Mouse (Mus musculus): ENCODE results near the gene Xab2. TPM values are rescaled to one million over a fixed set of nuclear protein-coding genes. Genes with fewer than 3 reads are reported as not detected.

The Xab2 gene
- polyA plus RNA-seq, 1 experiment from 2014 or later, result 36.8 TPM

- Histone ChIP-seq H3K4me2 (ENCODE audit: low read depth, low read length) (no peak overlapping the region), H3K4me3 (ENCODE audit: low read length) (no peak overlapping the region), H3K36me3 (ENCODE audit: control insufficient read depth, insufficient read depth) (no peaks in the 10 kb centered on the region), H3K27ac (ENCODE audit: low read length) (no peak overlapping the region), H3K9me3 (replicated peaks; ENCODE audit: control insufficient read depth, low read length) (no peaks in the 10 kb centered on the region), H3K4me1 (ENCODE audit: control insufficient read depth, insufficient read depth, low read length) (peaks cover 8% of the 10 kb centered on the region), H3K9ac (ENCODE audit: low read length) (no peak overlapping the region), H3K27me3 (ENCODE audit: control insufficient read depth, insufficient read depth, low read length) (no peaks in the 10 kb centered on the region)
- no peak for ATAC-seq (replicated peaks; ENCODE audit: extremely low read depth, insufficient read depth, low FRiP score)
- 46% methylated on average over 5 of the region's 5 CpGs for WGBS
Measured at GRCm38 (mm10) chr8:3626971-3627370, 5.9 kb upstream of the Xab2 start.

GRCm38 (mm10) chr8:3625445-3625844, 4.3 kb upstream of the Xab2 start, which contains the start of gene Pcp2:
Pcp2 (minus strand) TSS chr8:3625545.
- H3K27ac ChIP-seq (ENCODE audit: low read length), result no peak within 1 kb of the TSS
- H3K4me3 ChIP-seq (ENCODE audit: low read length), result no peak within 1 kb of the TSS
- 68% methylated on average over 1 of the region's 1 CpGs for WGBS
- no peak within 1 kb of the TSS for H3K4me2 ChIP-seq (ENCODE audit: low read depth, low read length)
- H3K4me1 ChIP-seq (ENCODE audit: control insufficient read depth, insufficient read depth, low read length), result peaks cover 13% of the 10 kb centered on the region
- H3K9ac ChIP-seq (ENCODE audit: low read length), result no peak within 1 kb of the TSS
- H3K27me3 ChIP-seq (ENCODE audit: control insufficient read depth, insufficient read depth, low read length), result no peaks in the 10 kb centered on the region
- H3K9me3 ChIP-seq (replicated peaks; ENCODE audit: control insufficient read depth, low read length), result no peaks in the 10 kb centered on the region
- ATAC-seq (replicated peaks; ENCODE audit: extremely low read depth, insufficient read depth, low FRiP score), result no peak
- H3K36me3 ChIP-seq (ENCODE audit: control insufficient read depth, insufficient read depth), result no peaks in the 10 kb centered on the region

- Histone ChIP-seq H3K27ac (ENCODE audit: low read length) (no peak overlapping the region), H3K9ac (ENCODE audit: low read length) (no peak overlapping the region), H3K36me3 (ENCODE audit: control insufficient read depth, insufficient read depth) (peaks cover 14% of the 10 kb centered on the region), H3K4me2 (ENCODE audit: low read depth, low read length) (peak overlapping the region; percentile 92), H3K4me3 (ENCODE audit: low read length) (peak overlapping the region; percentile 92), H3K9me3 (replicated peaks; ENCODE audit: control insufficient read depth, low read length) (no peaks in the 10 kb centered on the region), H3K4me1 (ENCODE audit: control insufficient read depth, insufficient read depth, low read length) (peaks cover 16% of the 10 kb centered on the region), H3K27me3 (ENCODE audit: control insufficient read depth, insufficient read depth, low read length) (no peaks in the 10 kb centered on the region)
- WGBS, result 59% methylated on average over 8 of the region's 8 CpGs
- no peak for ATAC-seq (replicated peaks; ENCODE audit: extremely low read depth, insufficient read depth, low FRiP score)
Measured at GRCm38 (mm10) chr8:3622119-3622518, 1.0 kb upstream of the Xab2 start.

- Histone ChIP-seq H3K4me2 (ENCODE audit: low read depth, low read length) (no peak overlapping the region), H3K36me3 (ENCODE audit: control insufficient read depth, insufficient read depth) (peaks cover 50% of the 10 kb centered on the region), H3K27ac (ENCODE audit: low read length) (no peak overlapping the region), H3K27me3 (ENCODE audit: control insufficient read depth, insufficient read depth, low read length) (no peaks in the 10 kb centered on the region), H3K9ac (ENCODE audit: low read length) (no peak overlapping the region), H3K4me1 (ENCODE audit: control insufficient read depth, insufficient read depth, low read length) (peaks cover 15% of the 10 kb centered on the region; the same call in 1 of the 2 replicates), H3K4me3 (ENCODE audit: low read length) (no peak overlapping the region), H3K9me3 (replicated peaks; ENCODE audit: control insufficient read depth, low read length) (no peaks in the 10 kb centered on the region)
- ATAC-seq (replicated peaks; ENCODE audit: extremely low read depth, insufficient read depth, low FRiP score), result no peak
- WGBS, result 84% methylated on average over 6 of the region's 6 CpGs
Measured at GRCm38 (mm10) chr8:3609816-3610150, 11.3 kb downstream of the Xab2 start.

GRCm38 (mm10) chr8:3609046-3609815, 11.9 kb downstream of the Xab2 start:
- no peaks in the 10 kb centered on the region for H3K9me3 ChIP-seq (replicated peaks; ENCODE audit: control insufficient read depth, low read length)
- no peaks in the 10 kb centered on the region for H3K27me3 ChIP-seq (ENCODE audit: control insufficient read depth, insufficient read depth, low read length)
- H3K27ac ChIP-seq (ENCODE audit: low read length), result no peak overlapping the region
- H3K4me1 ChIP-seq (ENCODE audit: control insufficient read depth, insufficient read depth, low read length), result peaks cover 15% of the 10 kb centered on the region; the same call in 1 of the 2 replicates
- WGBS, result 65% methylated on average over 12 of the region's 12 CpGs
- H3K4me3 ChIP-seq (ENCODE audit: low read length), result no peak overlapping the region
- H3K4me2 ChIP-seq (ENCODE audit: low read depth, low read length), result no peak overlapping the region
- peaks cover 44% of the 10 kb centered on the region for H3K36me3 ChIP-seq (ENCODE audit: control insufficient read depth, insufficient read depth)
- no peak for ATAC-seq (replicated peaks; ENCODE audit: extremely low read depth, insufficient read depth, low FRiP score)
- no peak overlapping the region for H3K9ac ChIP-seq (ENCODE audit: low read length)

GRCm38 (mm10) chr8:3607822-3608221, 13.3 kb downstream of the Xab2 start:
- WGBS, result 94% methylated on average over 7 of the region's 7 CpGs
- Histone ChIP-seq H3K27me3 (ENCODE audit: control insufficient read depth, insufficient read depth, low read length) (no peaks in the 10 kb centered on the region), H3K4me3 (ENCODE audit: low read length) (no peak overlapping the region), H3K36me3 (ENCODE audit: control insufficient read depth, insufficient read depth) (peaks cover 32% of the 10 kb centered on the region), H3K4me2 (ENCODE audit: low read depth, low read length) (no peak overlapping the region), H3K9ac (ENCODE audit: low read length) (no peak overlapping the region), H3K27ac (ENCODE audit: low read length) (no peak overlapping the region), H3K4me1 (ENCODE audit: control insufficient read depth, insufficient read depth, low read length) (peaks cover 15% of the 10 kb centered on the region; the same call in 1 of the 2 replicates), H3K9me3 (replicated peaks; ENCODE audit: control insufficient read depth, low read length) (no peaks in the 10 kb centered on the region)
- no peak for ATAC-seq (replicated peaks; ENCODE audit: extremely low read depth, insufficient read depth, low FRiP score)

GRCm38 (mm10) chr8:3606593-3606992, 14.5 kb downstream of the Xab2 start:
- Histone ChIP-seq H3K9me3 (replicated peaks; ENCODE audit: control insufficient read depth, low read length) (no peaks in the 10 kb centered on the region), H3K4me1 (ENCODE audit: control insufficient read depth, insufficient read depth, low read length) (peaks cover 15% of the 10 kb centered on the region; the same call in 1 of the 2 replicates), H3K27ac (ENCODE audit: low read length) (no peak overlapping the region), H3K27me3 (ENCODE audit: control insufficient read depth, insufficient read depth, low read length) (no peaks in the 10 kb centered on the region), H3K9ac (ENCODE audit: low read length) (no peak overlapping the region), H3K4me2 (ENCODE audit: low read depth, low read length) (peak overlapping the region; percentile 29), H3K36me3 (ENCODE audit: control insufficient read depth, insufficient read depth) (peaks cover 22% of the 10 kb centered on the region), H3K4me3 (ENCODE audit: low read length) (no peak overlapping the region)
- WGBS, result 44% methylated on average over 16 of the region's 16 CpGs
- peak; percentile 57 for ATAC-seq (replicated peaks; ENCODE audit: extremely low read depth, insufficient read depth, low FRiP score)

GRCm38 (mm10) chr8:3603439-3603838, 17.7 kb downstream of the Xab2 start:
- 60% methylated on average over 13 of the region's 13 CpGs for WGBS
- Histone ChIP-seq H3K4me1 (ENCODE audit: control insufficient read depth, insufficient read depth, low read length) (peaks cover 10% of the 10 kb centered on the region; the same call in 1 of the 2 replicates), H3K9me3 (replicated peaks; ENCODE audit: control insufficient read depth, low read length) (no peaks in the 10 kb centered on the region), H3K27ac (ENCODE audit: low read length) (no peak overlapping the region), H3K9ac (ENCODE audit: low read length) (no peak overlapping the region), H3K36me3 (ENCODE audit: control insufficient read depth, insufficient read depth) (0 out of 2 replicates have a peak, but pooled peaks cover 3% of the 10 kb centered on the region), H3K4me3 (ENCODE audit: low read length) (no peak overlapping the region), H3K27me3 (ENCODE audit: control insufficient read depth, insufficient read depth, low read length) (no peaks in the 10 kb centered on the region), H3K4me2 (ENCODE audit: low read depth, low read length) (no peak overlapping the region)
- ATAC-seq (replicated peaks; ENCODE audit: extremely low read depth, insufficient read depth, low FRiP score), result no peak

GRCm38 (mm10) chr8:3600401-3600800, 20.7 kb downstream of the Xab2 start:
- Histone ChIP-seq H3K4me2 (ENCODE audit: low read depth, low read length) (no peak overlapping the region), H3K4me1 (ENCODE audit: control insufficient read depth, insufficient read depth, low read length) (0 out of 2 replicates have a peak, but pooled peaks cover 2% of the 10 kb centered on the region), H3K36me3 (ENCODE audit: control insufficient read depth, insufficient read depth) (no peaks in the 10 kb centered on the region), H3K27me3 (ENCODE audit: control insufficient read depth, insufficient read depth, low read length) (no peaks in the 10 kb centered on the region), H3K27ac (ENCODE audit: low read length) (no peak overlapping the region), H3K4me3 (ENCODE audit: low read length) (no peak overlapping the region), H3K9me3 (replicated peaks; ENCODE audit: control insufficient read depth, low read length) (no peaks in the 10 kb centered on the region), H3K9ac (ENCODE audit: low read length) (no peak overlapping the region)
- 74% methylated on average over 6 of the region's 6 CpGs for WGBS
- peak; percentile 52 for ATAC-seq (replicated peaks; ENCODE audit: extremely low read depth, insufficient read depth, low FRiP score)
